Mouse (Mus musculus) liver, embryonic 14.5 days (tissue): ENCODE measurements around the gene Map2. TPM values are rescaled to one million over a fixed set of nuclear protein-coding genes. Genes with fewer than 3 reads are reported as not detected.

Source experiments
- ATAC-seq: fragments of 200-750 bp; cut with Nextera tagmentation; 2 replicates; pipeline ENCODE4 v1.8.0; 2017; ENCODE audit warnings: moderate number of reproducible peaks, mild to moderate bottlenecking, moderate library complexity; ENCODE audit not compliant: insufficient read depth
- DNase-seq, 3 experiments: peaks; one replicate each; pipeline ENCODE4 v3.0.0-alpha.2; 2012 to 2013; ENCODE audit warnings: low read depth in 3 of 3, low spot score in 3 of 3
- H3K27ac ChIP-seq: fragments of 300-500 bp; sonication (generic); 2 replicates; pipeline ENCODE4 v1.5.1; 2014; ENCODE audit warnings: moderate library complexity, mild to moderate bottlenecking, control low read depth, inconsistent platforms
- H3K27me3 ChIP-seq: fragments of 300-500 bp; sonication (generic); 2 replicates; pipeline ENCODE4 v1.6.1; 2014; ENCODE audit warnings: mild to moderate bottlenecking, low read length, moderate library complexity; ENCODE audit not compliant: control insufficient read depth, insufficient read depth
- H3K36me3 ChIP-seq: fragments of 300-500 bp; sonication (generic); replicated peaks from 2 replicates; pipeline ENCODE4 v1.6.1; 2014; ENCODE audit warnings: low read depth; ENCODE audit not compliant: control insufficient read depth, insufficient read depth
- H3K4me1 ChIP-seq, 2 experiments: fragments of 200-500 bp in 1 of 2; fragments of 300-500 bp in 1 of 2; sonication (generic) in 1 of 2; replicated peaks; 2 replicates each; pipeline ENCODE4 v1.6.1; 2012 to 2014; ENCODE audit warnings: antibody characterized with exemption in 1 of 2, inconsistent platforms in 1 of 2, low read length in 1 of 2; ENCODE audit not compliant: control insufficient read depth in 2 of 2, insufficient read depth in 2 of 2
- H3K4me2 ChIP-seq: fragments of 300-500 bp; sonication (generic); 2 replicates; pipeline ENCODE4 v1.6.1; 2014; ENCODE audit warnings: low read depth, mild to moderate bottlenecking, control low read depth, moderate library complexity
- H3K4me3 ChIP-seq, 2 experiments: fragments of 200-500 bp in 1 of 2; fragments of 300-500 bp in 1 of 2; sonication (generic) in 1 of 2; 2 replicates each; pipeline ENCODE4 v1.5.1; 2012 to 2014; ENCODE audit warnings: low read depth in 2 of 2, low read length in 2 of 2, mild to moderate bottlenecking in 2 of 2, control low read depth in 1 of 2, inconsistent platforms in 1 of 2, moderate library complexity in 1 of 2; ENCODE audit not compliant: insufficient read depth in 1 of 2
- H3K9ac ChIP-seq: fragments of 300-500 bp; sonication (generic); replicated peaks from 2 replicates; pipeline ENCODE4 v1.6.1; 2014; ENCODE audit warnings: mild to moderate bottlenecking, control low read depth, moderate library complexity
- H3K9me3 ChIP-seq: fragments of 300-500 bp; sonication (generic); 2 replicates; pipeline ENCODE4 v1.6.1; 2016; ENCODE audit warnings: low read length, mixed read lengths; ENCODE audit not compliant: control insufficient read depth
- CTCF ChIP-seq: IDR thresholded peaks from 2 replicates; pipeline ENCODE4 v1.5.1; 2016; ENCODE audit warnings: antibody characterized with exemption, low read depth, control low read depth
- EP300 ChIP-seq: IDR thresholded peaks from 2 replicates; pipeline ENCODE4 v1.6.1; 2016; ENCODE audit warnings: antibody characterized with exemption, low read depth
- WGBS: fragments of 180-500 bp; shearing (Covaris S2); extraction: QIAGEN DNeasy Blood & Tissue Kit; methylation state at CpG from one replicate; pipeline ENCODE4 v1.1.7; 2014; ENCODE audit not compliant: insufficient replicate concordance; 5-methylcytosine and 5-hydroxymethylcytosine counted together
- polyA plus RNA-seq, 2 experiments: library from polyadenylated mRNA; depleted of rRNA in 1 of 2; stranded (reverse) in 1 of 2; unstranded in 1 of 2; fragments of >200 nt; fragmentation: Nextera tagmentation in 1 of 2; extraction: Ambion mirVana in 1 of 2; gene quantifications; 2 replicates each; pipeline versions ENCODE4 v1.2.1 to v1.2.3; 2012 to 2014

Map2 gene
- polyA plus RNA-seq, 2 experiments = 0.62 to 0.64 TPM

DNA sequence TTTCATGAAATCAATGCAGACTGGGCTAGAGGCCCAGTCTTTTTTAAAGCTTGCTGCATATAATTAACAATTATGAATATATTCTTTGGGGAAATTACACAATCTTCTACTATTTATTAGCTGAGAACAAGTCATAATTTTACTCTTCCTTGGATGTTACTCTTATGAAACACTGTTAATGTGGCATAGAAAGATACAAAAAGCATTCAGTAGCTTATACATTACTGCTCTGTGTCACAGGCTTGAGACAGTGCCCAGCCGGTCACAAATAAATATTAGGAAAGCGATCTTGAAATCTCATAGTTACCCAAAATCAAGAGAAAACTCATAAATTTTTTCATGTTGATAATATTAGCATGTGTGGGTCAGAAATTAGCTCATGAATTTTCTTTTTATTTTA is 186.7 kb downstream of the Map2 start:
- Histone ChIP-seq H3K4me3 (no peak overlapping the region), H3K27ac (no peak overlapping the region), H3K4me2 (no peak overlapping the region), H3K9ac (no peak overlapping the region), H3K9me3 (no peaks in the 10 kb centered on the region), H3K27me3 (no peaks in the 10 kb centered on the region), H3K4me1 (no peaks in the 10 kb centered on the region), H3K36me3 (no peaks in the 10 kb centered on the region)
- WGBS = 72% methylated on average over 2 of the region's 2 CpGs
- DNase-seq (no peak), ATAC-seq (no peak)
- TF ChIP-seq EP300 (no peak), CTCF (no peak)

DNA sequence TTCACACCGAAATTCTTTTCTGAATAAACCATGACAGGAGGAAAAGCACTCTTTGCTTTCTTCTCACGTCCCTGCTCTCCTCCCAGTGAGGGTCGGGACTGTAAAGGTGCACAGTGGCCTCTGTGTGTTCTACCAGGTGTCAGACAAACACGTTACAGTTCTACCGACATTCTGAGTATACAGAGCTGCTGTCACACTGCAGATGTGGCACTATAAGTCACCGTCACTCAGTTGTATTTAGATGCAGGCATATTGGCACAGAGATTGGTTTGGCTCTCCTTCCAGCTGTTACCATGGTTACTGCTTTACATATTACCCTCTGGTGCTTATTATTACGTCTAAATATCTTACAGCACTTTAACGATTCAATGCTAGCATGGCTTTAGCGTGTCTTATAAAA is 188.2 kb downstream of the Map2 start:
- Histone ChIP-seq H3K36me3 (no peaks in the 10 kb centered on the region), H3K4me1 (no peaks in the 10 kb centered on the region), H3K9ac (no peak overlapping the region), H3K27me3 (no peaks in the 10 kb centered on the region), H3K27ac (no peak overlapping the region), H3K4me3 (no peak overlapping the region), H3K4me2 (no peak overlapping the region), H3K9me3 (no peaks in the 10 kb centered on the region)
- no peak for TF ChIP-seq EP300
- TF ChIP-seq CTCF = no peak
- DNase-seq (no peak), ATAC-seq (no peak)
- 65% methylated on average over 9 of the region's 9 CpGs for WGBS

GRCm38 (mm10) chr1:66364386-66364785 is 189.3 kb downstream of the Map2 start:
- H3K27me3 ChIP-seq = no peaks in the 10 kb centered on the region
- H3K27ac ChIP-seq = no peak overlapping the region
- H3K36me3 ChIP-seq = no peaks in the 10 kb centered on the region
- ATAC-seq (no peak), DNase-seq (no peak)
- no peaks in the 10 kb centered on the region for H3K9me3 ChIP-seq
- H3K4me1 ChIP-seq = no peaks in the 10 kb centered on the region
- WGBS = 52% methylated on average over 2 of the region's 2 CpGs
- no peak overlapping the region for H3K4me2 ChIP-seq
- TF ChIP-seq EP300 (no peak), CTCF (no peak)
- H3K9ac ChIP-seq = no peak overlapping the region
- H3K4me3 ChIP-seq = no peak overlapping the region

DNA sequence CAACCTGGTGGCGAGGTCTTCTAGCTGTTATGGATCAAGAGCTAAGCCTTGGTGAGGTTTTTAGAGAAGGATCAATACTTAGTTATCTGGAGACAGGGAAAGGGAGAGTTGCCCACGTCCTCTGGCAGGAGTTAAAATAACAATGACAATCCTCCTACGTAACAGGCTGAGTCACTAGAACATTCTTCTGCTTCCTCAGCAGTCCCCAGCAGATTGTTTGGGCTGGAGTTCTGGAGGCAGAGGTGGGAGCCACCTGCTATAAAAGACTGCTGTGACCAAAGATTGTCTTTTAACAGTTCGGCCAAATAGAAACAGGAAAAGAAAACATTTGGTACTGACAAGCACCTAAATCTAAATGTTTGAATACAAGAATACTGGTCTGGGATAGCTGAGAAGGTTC is 190.5 kb downstream of the Map2 start:
- Histone ChIP-seq H3K9ac (no peak overlapping the region), H3K27me3 (no peaks in the 10 kb centered on the region), H3K4me3 (no peak overlapping the region), H3K27ac (no peak overlapping the region), H3K9me3 (no peaks in the 10 kb centered on the region), H3K36me3 (no peaks in the 10 kb centered on the region), H3K4me2 (no peak overlapping the region), H3K4me1 (no peaks in the 10 kb centered on the region)
- ATAC-seq (no peak), DNase-seq (no peak)
- no peak for TF ChIP-seq EP300
- no peak for TF ChIP-seq CTCF
- WGBS = 38% methylated on average over 4 of the region's 4 CpGs

- Histone ChIP-seq H3K27ac (no peak overlapping the region), H3K27me3 (no peaks in the 10 kb centered on the region), H3K4me1 (no peaks in the 10 kb centered on the region), H3K4me3 (no peak overlapping the region), H3K9ac (no peak overlapping the region), H3K36me3 (no peaks in the 10 kb centered on the region), H3K9me3 (no peaks in the 10 kb centered on the region), H3K4me2 (no peak overlapping the region)
- DNase-seq (no peak), ATAC-seq (no peak)
- 68% methylated on average over 7 of the region's 7 CpGs for WGBS
- TF ChIP-seq EP300 (no peak), CTCF (no peak)
These were observed 194.4 kb downstream of the Map2 start for GRCm38 (mm10) chr1:66369486-66369885.
